Mouse (Mus musculus) 3134 (cell line): ENCODE measurements around the gene AI837181.
"Not testable (repeated sequence)": the region's sequence is repeated elsewhere in the genome, so short reads cannot be mapped to it uniquely, and the experiment has no call there.

Experiments
- DNase-seq: peaks from one replicate; pipeline ENCODE4 v3.0.0-alpha.2; 2011; ENCODE audit warnings: low spot score; ENCODE audit not compliant: insufficient read length; ENCODE audit errors: extremely low read depth

AI837181 gene

DNA sequence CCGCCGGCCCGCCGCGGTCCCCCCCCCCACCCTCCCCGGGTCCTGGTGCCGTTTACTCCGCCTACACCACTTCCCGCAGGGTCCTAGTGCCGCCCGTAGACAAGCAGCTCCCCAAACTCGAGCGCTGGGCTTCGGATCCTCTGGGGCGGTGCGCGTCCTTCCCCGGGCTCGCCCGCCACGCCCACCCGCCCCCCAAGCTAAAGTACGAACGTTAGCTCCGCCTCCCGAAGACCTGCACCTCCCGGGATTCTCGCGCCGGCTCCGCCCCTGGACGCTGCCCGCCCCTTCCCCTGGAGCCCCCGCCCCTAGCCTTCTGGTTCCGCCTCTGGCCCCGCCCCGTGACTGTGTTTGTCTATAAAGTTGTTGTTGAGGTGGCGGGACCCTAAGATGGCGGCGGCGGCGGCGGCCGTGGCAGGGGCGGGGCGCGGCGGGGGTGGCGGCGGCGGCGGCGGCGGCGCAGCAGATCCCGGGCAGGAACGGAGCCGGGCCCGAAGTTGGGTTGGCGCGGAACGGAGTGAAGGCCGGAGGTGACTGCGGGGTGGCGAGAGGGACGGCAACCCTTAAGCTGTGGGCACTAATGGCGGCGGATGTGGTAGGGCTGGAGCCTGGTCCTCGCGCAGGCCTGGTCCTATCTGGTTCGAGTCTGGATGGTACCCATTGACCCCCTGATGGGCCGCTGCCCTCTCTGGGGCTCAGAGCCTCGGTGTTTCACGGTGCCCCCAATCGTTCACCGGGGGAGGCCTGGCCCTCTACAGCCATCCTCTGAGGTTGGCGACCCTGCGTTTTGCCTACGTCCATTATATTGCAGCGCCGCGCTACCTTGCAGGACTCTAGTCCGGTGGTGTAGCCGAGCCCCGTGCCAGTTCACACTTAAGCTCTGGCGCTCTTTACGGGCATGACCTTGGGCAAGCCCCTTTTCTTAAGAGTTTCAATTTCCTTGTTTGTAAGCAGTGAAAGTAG, at the start of gene AI837181, which contains the start of gene Drap1:
Gene AI837181 (plus strand): TSS at position 363 of the 960 bp plus-strand sequence.
Gene Drap1 (minus strand): TSS at position 198 of the 960 bp plus-strand sequence.
- peak; percentile 98 for DNase-seq

DNA sequence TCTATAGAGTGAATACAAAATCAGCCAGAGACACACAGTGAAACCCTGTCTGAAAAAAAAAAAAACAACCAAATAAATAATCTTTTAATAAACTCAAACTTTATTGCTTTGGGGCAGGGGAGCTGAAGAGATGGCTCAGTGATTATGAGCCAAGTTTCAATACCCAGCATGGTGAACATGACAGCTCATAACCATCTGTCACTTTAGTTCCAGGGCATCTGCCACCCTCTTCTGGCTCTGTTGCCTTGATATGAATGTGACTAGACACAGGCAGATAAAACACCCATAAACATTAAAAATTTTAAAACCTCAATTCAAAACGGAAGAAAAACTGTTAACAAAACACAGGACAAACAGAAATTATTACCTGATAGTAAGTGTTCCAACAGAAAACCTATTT, 47.5 kb upstream of the AI837181 start:
- no peak for DNase-seq

DNA sequence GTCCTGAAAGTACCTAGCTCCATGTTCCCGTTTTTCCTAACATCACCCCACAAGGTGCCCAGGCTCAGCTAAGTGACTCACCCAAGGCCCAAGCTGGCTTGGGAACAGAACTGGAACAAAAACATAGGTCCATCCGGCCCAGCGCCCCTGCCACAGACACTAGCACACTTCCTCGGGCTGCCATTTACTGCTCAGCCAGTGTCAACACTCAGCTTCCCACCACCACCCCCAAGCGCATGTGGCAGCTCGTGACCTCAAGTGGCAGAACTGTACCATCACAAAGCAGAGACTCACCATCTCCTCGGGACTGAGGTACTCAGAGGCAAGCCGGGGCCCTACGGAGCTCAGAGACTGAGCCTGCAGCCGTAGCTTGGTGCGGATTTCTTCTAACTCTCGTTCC, 41.6 kb upstream of the AI837181 start:
- no peak for DNase-seq

DNA sequence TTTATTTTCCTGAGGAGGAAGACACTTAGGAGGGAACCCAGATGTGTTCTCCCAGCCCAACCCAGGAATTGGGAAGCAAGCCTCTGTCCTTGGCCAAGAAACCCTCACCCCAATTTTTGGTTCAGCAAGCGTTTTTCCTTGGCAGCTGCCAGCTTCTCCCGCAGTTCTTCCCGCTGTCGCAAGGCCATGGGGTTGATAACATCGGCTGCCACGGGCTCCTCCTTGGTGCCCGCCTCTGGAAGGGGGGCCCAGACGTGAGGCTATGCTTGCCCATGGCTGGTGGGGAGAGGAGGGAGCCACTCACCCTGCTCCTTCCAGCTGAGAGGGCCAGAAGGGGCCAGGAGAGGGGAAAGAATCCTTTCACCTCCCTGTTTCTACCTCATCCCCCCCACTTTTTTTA, 40.2 kb upstream of the AI837181 start:
- DNase-seq: no peak

DNA sequence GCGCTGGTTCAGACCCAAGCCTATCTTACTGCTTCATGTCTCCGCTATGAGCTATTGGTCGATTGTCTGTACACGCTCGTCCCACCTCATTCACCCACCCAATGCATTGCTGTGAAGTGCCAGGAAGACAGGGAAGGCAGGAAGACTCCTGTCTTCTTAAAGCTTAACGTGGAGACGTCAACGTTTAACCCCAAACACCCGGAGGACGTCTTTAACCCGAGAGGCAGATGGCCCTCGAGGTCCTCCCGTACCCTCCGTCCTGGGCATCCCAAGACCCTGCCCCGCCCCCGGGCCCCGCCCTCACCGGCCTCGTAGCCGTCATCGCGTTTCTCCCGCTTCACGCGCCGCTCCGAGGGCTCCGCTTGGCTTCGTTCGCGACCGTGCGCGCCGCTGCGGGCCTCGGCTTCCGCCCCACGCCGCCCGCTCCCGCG, 36.9 kb upstream of the AI837181 start:
- DNase-seq: no peak

DNA sequence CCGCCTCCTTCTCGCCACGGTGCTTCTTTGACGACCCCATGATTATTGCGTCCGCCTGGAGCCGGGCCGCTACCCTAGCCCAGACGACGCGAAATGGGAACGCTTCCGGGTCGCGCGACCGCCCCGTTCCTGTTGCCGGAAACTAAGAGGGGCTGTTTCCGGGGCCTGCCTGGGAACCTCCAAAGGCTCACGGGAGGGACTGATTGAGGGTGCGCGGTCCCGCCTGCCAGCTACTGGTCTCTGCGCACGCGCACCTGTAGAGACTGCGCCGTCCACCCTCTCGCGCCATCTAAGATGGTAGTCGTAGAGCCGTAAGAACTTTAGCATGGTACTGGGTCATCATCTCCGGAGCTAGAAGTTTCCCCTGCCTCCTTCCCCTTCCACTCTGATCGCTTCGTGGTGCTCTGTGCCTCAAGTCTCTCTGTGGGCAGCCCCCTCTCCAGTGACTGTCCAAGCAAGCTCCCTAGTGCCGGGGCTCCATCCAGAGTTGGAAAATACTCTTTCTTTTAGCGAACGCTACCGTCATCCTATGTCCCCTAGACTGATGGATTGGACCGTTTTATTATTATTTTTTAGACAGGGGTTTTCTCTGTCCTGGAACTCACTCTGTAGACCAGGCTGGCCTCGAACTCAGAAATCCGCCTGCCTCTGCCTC, 36.2 kb upstream of the AI837181 start, which contains the start of gene Sart1:
Gene Sart1 (minus strand): TSS at position 116 of the 655 bp plus-strand sequence.
- peak; percentile 92 for DNase-seq

DNA sequence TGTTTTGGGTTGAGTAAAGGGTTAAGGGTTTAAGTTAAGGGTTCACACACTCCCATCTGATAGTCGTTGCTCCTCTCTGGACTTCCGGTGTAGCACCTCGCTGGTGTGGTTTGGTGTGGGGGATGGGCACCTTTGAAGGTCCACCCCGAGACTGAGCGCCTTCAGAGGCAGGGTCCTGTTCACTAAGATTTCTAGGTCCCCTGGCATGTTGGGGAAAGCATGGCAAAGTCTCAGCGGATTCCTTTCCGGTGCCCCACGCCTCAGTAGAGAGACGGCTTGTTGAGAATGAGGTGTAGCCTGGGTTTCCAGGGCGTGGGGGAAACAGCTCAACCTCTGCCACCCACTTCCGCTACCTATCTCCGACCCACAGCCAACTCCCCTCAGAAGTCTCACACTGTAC, 35.3 kb upstream of the AI837181 start:
- DNase-seq: peak; percentile 35

DNA sequence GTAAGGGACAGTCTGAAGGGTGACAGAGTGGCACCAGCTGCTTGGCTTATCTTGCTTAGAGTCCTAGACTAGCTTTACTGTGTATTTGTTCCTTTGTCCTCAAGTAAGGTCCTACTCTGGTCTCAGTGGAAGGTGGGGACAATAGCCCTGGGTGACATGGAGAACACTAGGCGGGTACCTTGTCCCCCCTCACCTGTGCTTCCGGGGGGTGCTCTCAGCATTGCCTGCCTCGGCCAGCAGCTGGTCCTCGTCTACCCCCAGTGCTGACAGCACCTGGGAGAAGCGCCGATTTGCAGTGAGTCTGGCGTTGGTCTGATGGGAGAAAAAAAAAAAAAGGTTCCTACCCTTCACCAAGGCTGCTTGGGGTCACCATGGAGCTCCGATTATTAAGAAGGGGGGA, 34.5 kb upstream of the AI837181 start:
- DNase-seq: no peak

DNA sequence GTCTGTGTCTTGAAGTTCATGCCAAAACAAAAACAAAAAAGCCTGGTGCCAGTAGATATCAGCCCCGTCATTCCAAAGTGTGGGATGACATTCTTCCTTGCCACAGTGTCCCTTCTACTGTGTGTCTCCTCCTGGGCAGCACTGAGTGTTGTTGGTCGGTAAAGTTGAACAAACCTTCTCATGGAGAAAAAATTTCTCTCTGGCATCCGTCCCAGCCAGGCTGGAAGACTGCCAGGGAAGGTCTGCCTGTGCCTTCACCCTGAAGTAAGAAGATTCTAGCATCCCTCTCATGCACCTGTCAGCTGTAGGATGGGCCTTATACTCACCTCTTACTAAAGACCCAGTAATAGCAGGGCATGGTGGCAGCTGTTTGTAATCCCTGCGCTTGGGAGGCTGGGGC, 32.1 kb upstream of the AI837181 start:
- peak; percentile 58 for DNase-seq

DNA sequence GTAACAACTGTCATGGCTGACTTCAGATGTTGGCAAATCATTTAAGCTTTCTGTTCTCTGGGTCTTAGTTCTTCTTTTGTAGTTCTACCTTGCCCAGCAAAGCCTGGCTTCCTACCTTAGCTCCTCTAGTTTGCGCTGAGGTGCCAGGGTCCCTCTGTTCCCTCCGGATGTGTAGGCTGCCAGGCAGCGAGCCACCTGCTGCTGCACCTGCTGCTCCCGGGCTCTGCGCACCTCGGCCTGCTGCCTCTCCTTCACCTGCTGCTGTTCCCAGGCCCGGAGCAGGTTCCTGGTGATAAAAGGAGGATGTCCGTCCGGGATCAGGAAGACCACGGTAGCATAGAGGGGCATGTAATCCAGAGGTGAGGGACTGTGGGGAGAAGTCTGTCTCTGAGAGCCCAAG, 30.8 kb upstream of the AI837181 start:
- DNase-seq: no peak

DNA sequence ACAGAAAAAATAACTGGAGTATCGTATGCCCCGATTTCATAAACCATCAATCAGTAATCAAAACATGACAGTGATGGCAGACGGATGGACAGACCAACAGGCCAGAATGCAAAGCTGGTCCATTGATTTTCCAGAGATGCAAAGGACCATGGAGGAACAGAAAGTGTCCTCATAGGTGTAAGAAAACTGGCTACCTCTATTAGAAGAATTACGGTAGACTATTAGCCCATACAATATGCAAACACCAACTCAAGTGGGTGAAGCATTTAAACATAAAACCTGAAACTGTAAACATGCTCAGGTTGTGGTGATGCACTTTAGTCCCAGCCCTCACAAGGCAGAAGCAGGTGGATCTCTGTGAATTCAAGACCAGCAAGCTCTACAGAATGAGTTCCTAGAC, 29.6 kb upstream of the AI837181 start:
- DNase-seq: no peak

DNA sequence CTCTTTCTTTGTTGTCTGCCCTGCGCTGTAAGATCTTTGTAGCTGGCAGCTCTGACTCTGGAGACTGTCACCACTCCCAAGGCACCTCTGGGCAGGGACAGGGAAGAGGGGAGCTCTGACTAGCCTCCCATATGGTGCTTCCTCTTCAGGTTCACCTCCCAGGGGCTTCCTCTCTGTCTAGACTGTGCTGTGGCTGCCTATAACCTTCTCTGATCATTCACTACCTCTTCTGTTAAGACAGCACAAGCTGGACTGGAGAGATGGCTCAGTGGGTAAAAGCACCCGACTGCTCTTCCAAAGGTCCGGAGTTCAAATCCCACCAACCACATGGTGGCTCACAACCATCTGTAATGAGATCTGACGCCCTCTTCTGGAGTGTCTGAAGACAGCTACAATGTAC, 23.9 kb upstream of the AI837181 start:
- DNase-seq: not testable (repeated sequence)

DNA sequence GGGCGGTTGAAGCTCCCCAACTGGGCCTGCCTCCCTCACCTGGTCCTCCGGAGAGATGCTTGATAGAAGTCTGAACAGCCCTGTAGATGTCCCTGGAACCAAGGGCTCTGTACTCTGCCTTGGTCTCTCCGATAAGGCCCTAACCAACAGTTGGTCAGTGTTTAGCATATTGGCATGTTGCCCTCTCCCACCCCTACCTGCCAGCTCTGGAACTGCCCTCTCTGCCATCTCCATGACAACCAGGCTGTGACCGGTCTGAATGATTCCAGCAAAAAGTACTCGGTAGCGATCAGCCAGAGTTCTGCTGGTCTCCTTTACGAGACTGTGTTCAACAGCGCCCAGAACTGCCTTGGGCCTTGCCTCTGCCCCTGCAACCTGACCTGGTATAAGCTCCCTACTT, 22.7 kb upstream of the AI837181 start, which contains the start of gene Tsga10ip:
Gene Tsga10ip (minus strand): TSS at position 234 of the 400 bp plus-strand sequence.
- no peak for DNase-seq

DNA sequence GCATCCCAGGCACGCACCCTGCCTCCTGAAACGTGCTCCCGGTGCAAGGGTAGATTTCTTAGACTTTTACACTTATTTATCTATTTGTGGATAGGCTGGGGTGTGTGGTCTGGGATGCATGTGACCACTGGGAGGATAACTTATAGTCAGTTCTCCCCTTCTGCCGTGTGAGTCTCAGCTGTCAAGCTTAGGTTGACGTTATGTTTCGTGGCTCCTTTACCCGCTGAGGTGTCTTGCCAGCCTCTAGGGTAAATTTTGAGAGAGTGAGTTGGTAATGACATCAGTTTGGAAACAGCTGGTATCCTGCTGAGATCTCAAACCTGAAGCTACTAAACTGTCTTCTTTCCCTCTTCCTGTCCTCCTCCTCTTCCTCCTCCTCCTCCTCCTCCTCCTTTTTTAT, 19.0 kb upstream of the AI837181 start:
- DNase-seq: no peak

DNA sequence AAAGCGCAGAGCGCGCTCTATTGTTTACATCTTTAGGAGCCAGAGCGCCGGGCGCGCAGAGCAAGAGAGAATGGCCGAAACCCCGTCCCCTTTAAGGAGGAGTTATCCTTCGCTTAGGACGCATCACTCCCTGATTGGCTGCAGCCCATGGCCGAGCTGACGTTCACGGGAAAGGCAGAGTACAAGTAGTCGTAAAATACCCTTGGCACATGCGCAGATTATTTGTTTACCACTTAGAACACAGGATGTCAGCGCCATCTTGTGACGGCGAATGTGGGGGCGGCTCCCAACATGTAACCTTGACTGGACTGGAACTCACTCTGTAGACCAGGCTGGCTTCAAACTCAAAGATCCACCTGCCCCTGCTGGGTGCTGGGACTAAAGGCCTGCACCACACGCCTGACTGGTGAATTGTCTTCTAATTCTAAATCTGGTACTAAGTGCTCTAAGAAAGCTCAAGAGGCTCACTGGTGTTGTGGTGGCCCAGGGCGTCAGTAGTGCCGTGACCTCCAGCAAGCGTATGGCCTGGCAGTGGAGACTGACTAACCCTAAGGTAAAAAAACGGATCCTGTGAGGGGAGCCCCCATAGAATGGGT, 18.3 kb upstream of the AI837181 start:
- DNase-seq: not testable (repeated sequence)

DNA sequence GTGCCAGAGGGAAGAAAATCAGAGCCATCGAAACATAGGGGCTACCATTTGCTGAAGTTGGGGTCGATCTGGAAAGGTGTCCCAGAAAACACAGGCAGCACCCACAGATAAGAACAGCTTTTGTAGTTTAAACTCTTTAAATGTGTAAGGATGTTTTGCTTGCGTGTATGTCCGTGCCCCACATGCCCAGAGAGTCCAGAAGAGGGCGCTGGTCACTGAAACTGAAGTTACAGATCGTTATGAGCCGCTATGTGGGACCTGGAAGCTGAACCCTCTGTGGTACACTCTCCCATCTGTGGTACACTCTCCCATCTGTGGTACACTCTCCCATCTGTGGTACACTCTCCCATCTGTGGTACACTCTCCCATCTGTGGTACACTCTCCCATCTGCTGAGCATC, 17.8 kb upstream of the AI837181 start:
- DNase-seq: no peak

DNA sequence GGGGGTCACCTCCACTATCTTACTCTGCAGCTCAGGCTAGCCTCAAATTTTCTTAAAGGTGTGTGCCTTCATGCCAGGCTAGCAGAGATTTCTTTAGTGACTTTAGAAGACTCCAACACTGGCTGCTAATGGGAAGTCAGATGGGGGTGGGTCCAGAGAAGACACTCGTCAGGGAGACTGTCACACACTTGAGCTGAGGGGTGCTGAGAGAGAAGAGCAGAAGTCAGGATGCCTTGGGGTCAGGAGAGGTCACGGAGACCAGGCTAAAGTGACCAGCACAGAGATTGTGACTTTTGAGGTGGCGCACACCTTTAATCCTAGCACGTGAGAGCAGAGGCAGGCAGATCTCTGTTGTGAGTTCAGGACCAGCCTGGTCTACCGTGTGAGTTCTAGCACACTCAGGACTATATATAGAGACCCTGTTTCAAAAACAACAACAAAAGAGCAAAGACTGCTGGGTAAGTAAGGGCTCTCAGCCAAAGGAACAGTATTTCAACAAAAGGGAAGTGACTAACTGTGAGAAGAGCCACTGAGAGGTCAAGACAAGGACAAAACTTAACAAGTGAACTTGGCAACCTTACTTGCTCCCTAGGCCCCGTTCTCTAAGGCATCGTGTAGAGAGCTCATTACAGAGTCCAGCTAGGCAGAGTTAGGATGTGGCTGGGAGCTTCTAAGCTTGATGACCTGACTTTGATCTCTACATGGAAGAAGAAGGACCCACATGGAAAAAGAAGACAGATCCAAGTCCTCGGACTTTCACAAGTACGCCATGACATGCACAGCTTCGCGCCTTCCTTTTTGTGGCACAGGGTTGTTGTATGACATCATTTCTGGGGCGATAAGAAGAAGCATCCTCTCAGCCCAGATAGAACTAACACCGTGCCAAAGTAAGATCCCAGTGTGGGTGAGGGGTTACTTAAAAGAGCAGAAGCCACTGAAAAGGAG, 16.6 kb upstream of the AI837181 start:
- DNase-seq: no peak

DNA sequence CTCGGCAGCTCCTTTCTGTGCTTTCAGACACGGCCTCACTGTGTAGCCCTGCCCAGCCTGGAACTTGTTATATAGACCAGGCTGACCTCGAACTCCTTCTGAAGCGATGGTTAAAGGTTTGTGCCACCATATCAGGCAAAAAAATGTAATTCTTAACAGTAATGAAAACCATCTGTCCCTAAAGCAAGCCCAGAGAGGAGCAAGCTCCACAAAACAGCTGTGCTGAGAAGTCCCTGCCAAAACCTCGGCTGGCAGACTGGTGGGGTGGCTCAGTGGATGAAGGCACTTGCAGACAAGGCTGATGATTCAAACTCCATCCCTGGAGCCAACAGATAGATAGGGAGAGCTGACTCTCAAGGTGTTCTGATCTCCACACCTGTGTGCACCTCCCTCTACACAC, 15.9 kb upstream of the AI837181 start:
- no peak for DNase-seq

DNA sequence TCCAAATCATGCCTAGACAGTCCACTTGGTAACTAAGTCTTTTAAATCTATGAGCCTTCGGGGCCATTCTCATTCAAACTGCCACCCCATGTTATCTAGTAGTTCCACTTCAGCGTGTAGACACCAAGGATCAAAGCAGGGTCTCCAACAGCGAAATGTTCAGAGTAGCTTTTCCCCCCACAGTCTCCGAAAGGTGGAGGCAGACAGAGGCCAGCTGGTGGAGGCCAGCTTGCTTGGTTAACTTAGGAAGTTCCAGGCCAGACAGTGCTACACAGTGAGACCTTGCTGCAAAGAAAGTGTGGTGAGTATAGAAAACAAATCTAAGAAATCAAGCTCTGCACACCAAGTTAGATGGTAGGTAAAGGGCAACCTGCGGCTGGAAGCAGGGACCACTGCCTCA, 14.3 kb upstream of the AI837181 start:
- DNase-seq: no peak

DNA sequence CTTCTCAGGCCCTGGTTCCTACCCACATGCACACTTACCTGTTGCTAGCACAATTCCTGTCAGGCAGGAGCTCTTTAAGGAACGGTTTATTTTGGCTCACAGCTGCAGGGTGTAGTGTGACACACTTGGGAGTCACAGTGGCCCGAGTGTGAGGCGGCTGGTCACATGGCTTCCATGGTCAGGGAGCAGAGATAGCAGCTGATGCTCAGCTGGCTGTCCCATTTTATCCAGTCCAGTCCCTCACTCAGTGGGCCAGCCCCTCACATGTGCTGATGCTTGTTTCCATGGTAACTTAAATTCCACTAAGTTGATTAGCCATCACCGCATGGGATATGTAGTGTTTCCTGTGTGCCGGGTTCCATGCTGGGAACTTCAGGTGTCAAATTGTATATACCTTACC, 13.0 kb upstream of the AI837181 start:
- no peak for DNase-seq
